Mouse (Mus musculus): ENCODE measurements around the gene Sema4d.

DNA sequence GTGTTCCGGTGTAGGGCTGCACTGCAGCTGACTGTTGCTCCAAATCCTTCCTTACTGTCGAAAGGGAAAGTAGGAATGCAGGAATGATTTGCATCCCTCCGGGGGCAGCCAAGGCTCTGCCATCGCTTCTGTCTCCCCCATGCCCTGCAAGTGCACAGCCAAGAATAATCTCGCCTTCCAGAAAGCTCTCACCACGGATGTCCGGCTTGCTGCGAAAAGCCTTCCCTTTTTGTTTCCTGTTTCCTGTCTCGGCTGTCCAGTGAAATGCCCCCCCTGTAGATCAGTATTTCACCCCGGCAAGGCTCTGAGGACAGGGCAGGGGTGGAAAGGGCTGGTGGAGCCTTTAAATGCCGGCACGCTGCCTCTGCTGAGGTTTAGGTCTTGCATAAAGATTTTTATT, 49.2 kb upstream of the Sema4d start:
- TF ChIP-seq POLR2A (IDR thresholded peaks at IDR 0.05; ENCODE audit: low read depth, low read length) (no peak), CTCF (IDR thresholded peaks at IDR 0.05; ENCODE audit: borderline replicate concordance, insufficient read depth, low read length) (no peak)
